Mouse (Mus musculus) liver, embryonic 11.5 days (tissue): Measurements from ENCODE around the gene Zcrb1. TPM values are rescaled to one million over a fixed set of nuclear protein-coding genes. Genes with fewer than 3 reads are reported as not detected.
"Not testable (repeated sequence)": the region's sequence is repeated elsewhere in the genome, so short reads cannot be mapped to it uniquely, and the experiment has no call there.

Experiments used
- ATAC-seq: fragments of 200-750 bp; cut with Nextera tagmentation; replicated peaks from 2 replicates; pipeline ENCODE4 v1.8.0; 2017; ENCODE audit warnings: moderate number of reproducible peaks, mild to moderate bottlenecking, moderate TSS enrichment, moderate library complexity; ENCODE audit not compliant: low FRiP score
- DNase-seq: peaks from one replicate; pipeline ENCODE4 v3.0.0-alpha.2; 2017; ENCODE audit warnings: low spot score
- H3K27ac ChIP-seq: fragments of 300-500 bp; sonication (generic); 2 replicates; pipeline ENCODE4 v1.5.1; 2014; ENCODE audit warnings: mild to moderate bottlenecking, low read depth, low read length, control low read depth
- H3K27me3 ChIP-seq: fragments of 300-500 bp; sonication (generic); replicated peaks from 2 replicates; pipeline ENCODE4 v1.6.1; 2014; ENCODE audit warnings: low read length, mixed read lengths; ENCODE audit not compliant: control insufficient read depth, insufficient read depth
- H3K36me3 ChIP-seq: fragments of 300-500 bp; sonication (generic); 2 replicates; pipeline ENCODE4 v1.6.1; 2014; ENCODE audit warnings: mild to moderate bottlenecking, low read length, moderate library complexity, mixed read lengths; ENCODE audit not compliant: control insufficient read depth, insufficient read depth
- H3K4me1 ChIP-seq: fragments of 300-500 bp; sonication (generic); replicated peaks from 2 replicates; pipeline ENCODE4 v1.6.1; 2014; ENCODE audit warnings: low read length, mixed read lengths; ENCODE audit not compliant: control insufficient read depth, insufficient read depth
- H3K4me2 ChIP-seq: fragments of 300-500 bp; sonication (generic); 2 replicates; pipeline ENCODE4 v1.6.1; 2014; ENCODE audit warnings: mild to moderate bottlenecking, control low read depth, moderate library complexity
- H3K4me3 ChIP-seq: fragments of 300-500 bp; sonication (generic); 2 replicates; pipeline ENCODE4 v1.5.1; 2014; ENCODE audit warnings: low read depth, low read length, control low read depth
- H3K9ac ChIP-seq: fragments of 300-500 bp; sonication (generic); 2 replicates; pipeline ENCODE4 v1.6.1; 2014; ENCODE audit warnings: low read depth, low read length, control low read depth
- H3K9me3 ChIP-seq: fragments of 300-500 bp; sonication (generic); 2 replicates; pipeline ENCODE4 v1.6.1; 2016; ENCODE audit warnings: low read length, inconsistent platforms, mixed read lengths; ENCODE audit not compliant: control insufficient read depth
- WGBS: fragments of 180-500 bp; shearing (Covaris S2); extraction: QIAGEN DNeasy Blood & Tissue Kit; methylation state at CpG from one replicate; pipeline ENCODE4 v1.1.7; 2014; 5-methylcytosine and 5-hydroxymethylcytosine counted together
- polyA plus RNA-seq: library from polyadenylated mRNA; unstranded; fragments of >200 nt; fragmentation: Nextera tagmentation; extraction: Ambion mirVana; gene quantifications from 2 replicates; pipeline ENCODE4 v1.2.1, GENCODE M21; 2014

Zcrb1 gene
- polyA plus RNA-seq, 1 experiment from 2014 or later: 137 TPM

GRCm38 (mm10) chr15:93398699-93399540, 786 bp upstream of the Zcrb1 start:
- peak overlapping the region; percentile 95 for H3K9ac ChIP-seq
- peak; percentile 40 for ATAC-seq
- peaks cover 8% of the 10 kb centered on the region for H3K36me3 ChIP-seq
- H3K4me2 ChIP-seq: peak overlapping the region; percentile 78
- peak; percentile 44 for DNase-seq
- H3K27me3 ChIP-seq: no peaks in the 10 kb centered on the region
- WGBS: 2% methylated on average over 36 of the region's 36 CpGs
- no peaks in the 10 kb centered on the region for H3K9me3 ChIP-seq
- peak overlapping the region; percentile 97 for H3K4me3 ChIP-seq
- peaks cover 28% of the 10 kb centered on the region for H3K4me1 ChIP-seq
- peak overlapping the region; percentile 79 for H3K27ac ChIP-seq

- no peaks in the 10 kb centered on the region for H3K27me3 ChIP-seq
- DNase-seq (no peak), ATAC-seq (no peak)
- no peaks in the 10 kb centered on the region for H3K9me3 ChIP-seq
- 2% methylated on average over 11 of the region's 11 CpGs for WGBS
- H3K4me3 ChIP-seq: peak overlapping the region; percentile 97
- H3K4me1 ChIP-seq: peaks cover 28% of the 10 kb centered on the region
- peak overlapping the region; percentile 95 for H3K9ac ChIP-seq
- H3K27ac ChIP-seq: no peak overlapping the region
- H3K36me3 ChIP-seq: peaks cover 8% of the 10 kb centered on the region
- H3K4me2 ChIP-seq: peak overlapping the region; percentile 78
These were observed 865 bp downstream of the Zcrb1 start for GRCm38 (mm10) chr15:93397269-93397668.

- no peaks in the 10 kb centered on the region for H3K9me3 ChIP-seq
- H3K36me3 ChIP-seq: peaks cover 4% of the 10 kb centered on the region; the same call in 1 of the 2 replicates
- no peak overlapping the region for H3K4me3 ChIP-seq
- no peaks in the 10 kb centered on the region for H3K4me1 ChIP-seq
- ATAC-seq (no peak), DNase-seq (no peak)
- H3K27ac ChIP-seq: no peak overlapping the region
- 65% methylated on average over 5 of the region's 5 CpGs for WGBS
- H3K4me2 ChIP-seq: no peak overlapping the region
- H3K9ac ChIP-seq: no peak overlapping the region
- no peaks in the 10 kb centered on the region for H3K27me3 ChIP-seq
These were observed 16.8 kb downstream of the Zcrb1 start for GRCm38 (mm10) chr15:93381337-93381736.

- peak; percentile 41; the same call in 1 of the 2 replicates for ATAC-seq
These were observed 19.0 kb downstream of the Zcrb1 start for GRCm38 (mm10) chr15:93379177-93379576.

GRCm38 (mm10) chr15:93375696-93376095, 22.4 kb downstream of the Zcrb1 start:
- no peak overlapping the region for H3K9ac ChIP-seq
- DNase-seq (no peak), ATAC-seq (no peak)
- H3K36me3 ChIP-seq: no peaks in the 10 kb centered on the region
- no peak overlapping the region for H3K4me3 ChIP-seq
- H3K27ac ChIP-seq: no peak overlapping the region
- H3K4me1 ChIP-seq: peaks cover 6% of the 10 kb centered on the region; the same call in 1 of the 2 replicates
- WGBS: 81% methylated on average over 5 of the region's 5 CpGs
- H3K4me2 ChIP-seq: no peak overlapping the region
- no peaks in the 10 kb centered on the region for H3K9me3 ChIP-seq
- H3K27me3 ChIP-seq: no peaks in the 10 kb centered on the region

More at GRCm38 (mm10) chr15:93379177-93379576, 19.0 kb downstream of the Zcrb1 start:
- H3K4me2 ChIP-seq: no peak overlapping the region
- H3K27me3 ChIP-seq: no peaks in the 10 kb centered on the region
- no peak overlapping the region for H3K4me3 ChIP-seq
- no peak overlapping the region for H3K27ac ChIP-seq
- 0 out of 2 replicates have a peak, but pooled peaks cover under 1% of the 10 kb centered on the region for H3K4me1 ChIP-seq
- H3K9ac ChIP-seq: no peak overlapping the region
- H3K36me3 ChIP-seq: no peaks in the 10 kb centered on the region
- H3K9me3 ChIP-seq: no peaks in the 10 kb centered on the region
- no peak for DNase-seq
- WGBS: 61% methylated on average over 3 of the region's 3 CpGs

- H3K9ac ChIP-seq, H3K4me3 ChIP-seq, H3K27me3 ChIP-seq, ATAC-seq, DNase-seq, H3K4me1 ChIP-seq, H3K4me2 ChIP-seq, H3K36me3 ChIP-seq, H3K9me3 ChIP-seq: not testable (repeated sequence)
- H3K27ac ChIP-seq: peak overlapping the region; percentile 70
These were observed 25.5 kb downstream of the Zcrb1 start for GRCm38 (mm10) chr15:93372525-93373119.

- H3K36me3 ChIP-seq: no peaks in the 10 kb centered on the region
- no peak overlapping the region for H3K9ac ChIP-seq
- H3K27ac ChIP-seq: no peak overlapping the region
- H3K9me3 ChIP-seq: no peaks in the 10 kb centered on the region
- WGBS: 78% methylated on average over 2 of the region's 2 CpGs
- no peak overlapping the region for H3K4me3 ChIP-seq
- peak; percentile 42; the same call in 1 of the 2 replicates for ATAC-seq
- peaks cover 6% of the 10 kb centered on the region; the same call in 1 of the 2 replicates for H3K4me1 ChIP-seq
- H3K4me2 ChIP-seq: no peak overlapping the region
- DNase-seq: no peak
- no peaks in the 10 kb centered on the region for H3K27me3 ChIP-seq
These were observed 26.3 kb downstream of the Zcrb1 start for GRCm38 (mm10) chr15:93371838-93372237.

GRCm38 (mm10) chr15:93368558-93368957, 29.6 kb downstream of the Zcrb1 start:
- Histone ChIP-seq H3K27me3 (no peaks in the 10 kb centered on the region), H3K9me3 (no peaks in the 10 kb centered on the region), H3K9ac (no peak overlapping the region), H3K27ac (no peak overlapping the region), H3K4me2 (no peak overlapping the region), H3K4me3 (no peak overlapping the region), H3K4me1 (no peaks in the 10 kb centered on the region; the same call in 1 of the 2 replicates), H3K36me3 (no peaks in the 10 kb centered on the region)
- WGBS: 62% methylated on average over 9 of the region's 9 CpGs
- DNase-seq (no peak), ATAC-seq (no peak)
